Mouse (Mus musculus) left cerebral cortex, adult 11 months (tissue): ENCODE data around the gene Ube2m.
"Not testable (repeated sequence)": the region's sequence is repeated elsewhere in the genome, so short reads cannot be mapped to it uniquely, and the experiment has no call there.

Experiments
- DNase-seq: peaks from one replicate; pipeline ENCODE4 v3.0.0; 2022; ENCODE audit warnings: low spot score

Gene Ube2m

GRCm38 (mm10) chr7:13037901-13038555 lies at the start of gene Ube2m:
Ube2m (minus strand) TSS chr7:13038275.
- DNase-seq, result peak; percentile 98

- no peak for DNase-seq
These were observed 34.2 kb upstream of the Ube2m start for GRCm38 (mm10) chr7:13072293-13072692.

GRCm38 (mm10) chr7:13063399-13063798 lies 25.3 kb upstream of the Ube2m start:
- DNase-seq, result not testable (repeated sequence)

DNA sequence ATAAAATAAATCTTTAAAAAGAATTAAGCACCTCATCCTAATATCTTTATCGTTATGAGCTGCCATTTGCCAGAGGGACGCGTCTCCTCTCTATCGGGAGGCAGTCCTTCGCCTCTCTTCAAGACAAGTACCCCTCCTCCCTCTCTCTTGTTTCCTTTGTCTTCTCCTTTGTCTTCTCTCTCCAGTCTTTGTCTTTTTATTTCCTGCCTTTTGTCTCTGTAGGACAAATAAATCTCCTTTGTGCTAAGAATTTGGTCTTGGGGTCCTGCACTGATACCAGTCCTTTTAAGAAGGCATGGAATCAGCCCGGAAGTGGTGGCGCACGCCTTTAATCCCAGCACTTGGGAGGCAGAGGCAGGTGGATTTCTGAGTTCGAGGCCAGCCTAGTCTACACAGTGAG lies 21.5 kb upstream of the Ube2m start:
- DNase-seq, result no peak

GRCm38 (mm10) chr7:13056913-13057700 lies 19.0 kb upstream of the Ube2m start:
- DNase-seq, result no peak

GRCm38 (mm10) chr7:13054287-13055010 lies 16.4 kb upstream of the Ube2m start, which contains the start of gene Mzf1:
Mzf1 (minus strand) TSS chr7:13054764.
- peak; percentile 92 for DNase-seq

DNA sequence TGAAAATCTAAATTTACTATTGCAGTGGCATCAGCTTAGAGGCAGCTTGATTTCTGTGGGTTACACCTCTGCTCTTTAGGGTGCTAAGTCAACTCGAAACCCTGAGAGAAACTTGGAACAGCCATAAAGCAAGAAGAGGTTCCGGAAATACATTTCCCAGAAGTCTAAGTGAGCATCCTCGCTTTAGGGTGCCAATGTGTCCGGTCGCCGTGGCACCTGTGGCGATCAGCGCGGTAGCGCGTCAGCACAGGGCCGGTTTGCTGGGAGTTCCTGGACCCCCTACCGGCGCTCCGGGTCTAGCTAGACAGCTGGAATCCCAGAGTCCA lies 15.8 kb upstream of the Ube2m start:
- DNase-seq, result no peak

- DNase-seq, result no peak
These were observed 15.4 kb upstream of the Ube2m start for GRCm38 (mm10) chr7:13053501-13053900.

DNA sequence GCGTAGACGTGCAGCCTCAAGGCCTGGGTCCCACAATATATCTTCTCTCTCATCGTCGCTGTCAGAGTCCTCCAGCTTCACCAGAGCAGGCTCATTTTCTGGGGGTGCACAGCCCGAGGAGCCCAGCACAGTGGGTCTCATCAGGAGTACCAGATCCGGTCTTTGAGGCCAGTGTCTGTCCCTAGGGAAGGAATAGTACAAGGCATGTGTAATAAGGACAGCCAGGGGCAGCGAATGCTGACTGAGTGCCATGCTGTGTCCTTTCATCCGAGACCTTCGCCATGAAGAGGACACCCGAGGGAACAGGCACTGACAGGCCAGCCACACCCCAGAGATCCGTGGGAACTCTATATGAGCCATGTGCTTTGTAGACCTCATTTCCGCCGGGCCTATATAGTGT lies 14.9 kb upstream of the Ube2m start:
- no peak for DNase-seq

DNA sequence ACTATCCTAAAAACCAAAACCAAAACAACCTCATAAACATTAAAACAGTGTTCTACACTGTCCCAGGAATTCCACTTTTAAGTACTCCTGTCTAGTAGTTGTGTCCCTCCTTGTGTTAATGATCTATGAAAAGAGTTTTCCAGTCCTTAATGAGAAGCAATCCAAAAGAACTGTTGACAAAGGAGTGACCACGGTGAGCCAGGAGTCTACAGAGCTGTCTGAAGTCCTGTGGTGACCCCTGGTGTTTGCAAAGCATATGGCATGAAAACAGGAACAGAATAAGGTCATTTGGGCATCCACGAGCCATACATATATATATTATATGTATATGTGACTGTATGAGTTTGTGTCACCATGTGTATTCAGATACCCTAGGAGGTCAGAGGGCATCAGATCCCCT lies 8.0 kb upstream of the Ube2m start:
- DNase-seq, result no peak

DNA sequence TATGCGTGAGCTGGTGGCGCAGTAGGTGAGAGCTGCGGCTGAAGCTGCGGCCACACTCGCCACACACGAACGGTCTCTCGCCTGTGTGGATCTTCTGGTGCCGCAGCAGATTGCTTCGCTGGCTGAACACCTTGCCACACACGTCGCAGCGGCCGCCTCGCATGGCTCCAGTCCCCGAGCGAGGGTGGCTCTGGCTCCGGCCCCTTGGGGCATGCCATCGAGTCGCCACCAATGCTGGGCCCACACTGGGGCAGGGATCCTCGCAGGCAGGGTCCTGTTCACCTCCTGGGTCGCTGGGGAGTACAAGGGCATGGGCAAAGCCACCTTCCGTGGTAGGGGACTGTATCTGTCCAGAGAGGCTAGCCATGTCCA lies 6.2 kb upstream of the Ube2m start:
- no peak for DNase-seq

DNA sequence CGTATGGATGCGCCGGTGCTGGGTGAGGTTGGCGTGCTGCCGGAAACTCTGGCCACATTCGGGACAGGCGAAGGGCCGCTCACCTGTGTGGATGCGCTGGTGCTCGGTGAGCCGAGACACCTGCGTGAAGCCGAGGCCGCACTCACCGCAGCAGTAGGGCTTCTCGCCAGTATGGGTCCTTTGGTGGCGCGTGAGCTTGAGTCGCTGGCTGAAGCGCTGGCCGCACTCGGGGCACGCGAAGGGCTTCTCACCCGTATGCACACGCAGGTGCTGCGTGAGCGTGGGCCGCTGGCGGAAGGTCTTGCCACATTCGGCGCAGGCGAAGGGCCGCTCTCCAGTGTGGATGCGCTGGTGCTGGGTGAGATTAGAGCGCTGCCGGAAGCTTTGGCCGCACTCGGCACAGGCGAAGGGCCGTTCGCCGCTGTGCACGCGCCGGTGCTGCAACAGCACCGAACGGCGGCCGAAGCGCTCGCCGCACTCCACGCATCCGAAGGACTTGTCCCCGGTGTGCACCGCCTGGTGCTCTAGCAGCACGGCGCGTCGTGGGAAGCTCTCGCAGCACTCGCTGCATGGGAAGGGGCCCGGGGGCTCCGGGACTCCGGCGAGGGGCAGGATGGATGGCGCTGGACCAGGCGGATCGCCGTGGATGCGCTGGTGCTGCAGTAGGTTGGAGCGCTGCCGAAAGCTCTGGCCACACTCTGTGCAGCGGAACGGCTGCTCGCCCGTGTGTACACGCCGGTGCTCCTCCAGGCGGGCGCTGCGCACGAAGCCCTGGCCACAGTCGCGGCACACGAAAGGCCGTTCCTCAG lies 5.6 kb upstream of the Ube2m start:
- no peak for DNase-seq

- DNase-seq, result no peak
These were observed 5.0 kb upstream of the Ube2m start for GRCm38 (mm10) chr7:13043120-13043444.

DNA sequence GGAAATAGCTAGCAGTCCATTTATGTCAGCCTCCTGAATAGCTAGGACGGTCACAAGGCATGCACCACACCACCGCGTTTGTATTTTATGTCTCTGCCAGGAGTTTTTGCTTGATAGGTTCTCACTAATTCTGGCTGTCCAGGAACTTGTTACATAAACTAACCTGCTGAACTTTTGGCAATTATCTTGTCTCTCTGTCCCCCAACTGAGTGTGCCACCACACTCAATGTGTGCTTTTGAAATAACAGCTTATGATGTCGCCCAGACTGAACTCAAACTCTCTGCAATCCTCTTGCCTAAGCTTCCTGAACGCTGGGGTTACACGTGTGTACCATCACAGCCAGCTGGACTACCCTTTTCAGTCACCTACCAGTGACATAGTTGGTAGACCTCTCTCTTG lies 4.4 kb upstream of the Ube2m start:
- no peak for DNase-seq

GRCm38 (mm10) chr7:13041256-13041655 lies 3.2 kb upstream of the Ube2m start:
- no peak for DNase-seq

DNA sequence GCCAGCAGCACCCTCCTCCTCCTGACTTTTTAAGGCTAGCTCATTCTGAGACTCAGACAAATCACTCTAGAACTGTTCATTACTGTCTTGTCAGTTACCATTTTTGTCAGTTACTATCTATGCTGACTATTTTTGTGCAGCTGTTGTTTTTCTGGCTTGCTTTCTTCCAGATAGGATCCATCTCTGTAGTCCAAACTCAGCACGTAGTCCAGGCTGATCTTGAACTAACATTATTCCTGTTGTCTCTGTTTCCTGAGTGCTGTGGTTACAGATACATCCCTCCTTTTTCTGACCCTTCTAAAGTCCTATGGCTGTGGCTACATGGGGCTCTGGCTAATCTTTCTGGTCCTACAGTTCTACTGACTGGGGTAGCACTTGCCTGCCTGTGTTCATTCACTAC lies 1.1 kb upstream of the Ube2m start:
- DNase-seq, result no peak

- no peak for DNase-seq
These were observed 620 bp upstream of the Ube2m start for GRCm38 (mm10) chr7:13038621-13039169.

GRCm38 (mm10) chr7:13037366-13037765 lies 709 bp downstream of the Ube2m start:
- DNase-seq, result no peak

DNA sequence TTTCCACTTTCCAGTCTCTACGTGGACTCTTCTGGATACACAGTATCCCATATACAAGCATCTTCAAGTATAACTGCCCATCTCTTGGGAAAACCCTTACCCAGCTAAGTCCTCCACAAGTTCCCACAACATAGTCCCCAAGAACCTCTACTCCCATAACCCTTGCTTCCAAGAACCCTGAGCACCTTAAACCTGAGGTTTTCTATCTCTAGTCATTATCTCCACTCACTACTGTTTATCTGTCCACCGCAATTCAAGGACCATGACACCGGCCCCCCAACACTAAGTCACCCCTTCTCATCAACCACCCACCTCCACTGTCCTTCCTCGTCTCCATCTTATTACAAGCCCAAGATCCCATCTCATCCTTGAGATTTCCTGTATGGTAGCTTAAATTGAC lies 1.3 kb downstream of the Ube2m start:
- DNase-seq, result no peak

DNA sequence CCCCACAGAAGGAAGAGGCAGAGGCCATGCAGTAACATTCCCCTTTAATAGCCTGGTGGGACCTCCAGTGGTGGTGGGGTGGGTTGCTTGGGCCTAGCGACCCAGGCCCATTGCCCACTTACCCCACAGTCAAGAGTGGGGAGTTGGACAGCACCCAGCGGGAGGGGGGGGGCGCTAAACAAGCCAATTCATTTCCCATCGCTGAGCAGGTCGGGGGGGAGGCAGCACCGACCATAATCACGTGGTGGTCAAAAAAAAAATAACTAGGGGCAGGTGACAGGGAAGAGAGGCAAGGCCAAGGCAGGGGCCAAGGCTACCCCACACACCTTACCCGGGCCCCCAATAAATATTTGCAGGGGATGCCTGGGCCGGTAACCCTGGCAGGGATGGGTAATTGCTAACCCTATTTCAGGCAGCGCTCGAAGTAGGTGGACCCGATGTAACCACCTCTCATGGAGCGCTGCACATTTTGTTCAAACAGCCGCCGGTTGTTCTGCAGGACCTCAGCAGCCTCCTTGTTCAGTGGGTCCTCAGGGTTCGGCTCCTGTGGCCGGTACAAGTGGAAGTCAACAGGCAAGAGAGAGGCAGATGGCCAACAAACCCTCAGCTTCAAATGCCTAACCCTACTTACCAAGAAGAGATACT lies 2.7 kb downstream of the Ube2m start:
- DNase-seq, result no peak

DNA sequence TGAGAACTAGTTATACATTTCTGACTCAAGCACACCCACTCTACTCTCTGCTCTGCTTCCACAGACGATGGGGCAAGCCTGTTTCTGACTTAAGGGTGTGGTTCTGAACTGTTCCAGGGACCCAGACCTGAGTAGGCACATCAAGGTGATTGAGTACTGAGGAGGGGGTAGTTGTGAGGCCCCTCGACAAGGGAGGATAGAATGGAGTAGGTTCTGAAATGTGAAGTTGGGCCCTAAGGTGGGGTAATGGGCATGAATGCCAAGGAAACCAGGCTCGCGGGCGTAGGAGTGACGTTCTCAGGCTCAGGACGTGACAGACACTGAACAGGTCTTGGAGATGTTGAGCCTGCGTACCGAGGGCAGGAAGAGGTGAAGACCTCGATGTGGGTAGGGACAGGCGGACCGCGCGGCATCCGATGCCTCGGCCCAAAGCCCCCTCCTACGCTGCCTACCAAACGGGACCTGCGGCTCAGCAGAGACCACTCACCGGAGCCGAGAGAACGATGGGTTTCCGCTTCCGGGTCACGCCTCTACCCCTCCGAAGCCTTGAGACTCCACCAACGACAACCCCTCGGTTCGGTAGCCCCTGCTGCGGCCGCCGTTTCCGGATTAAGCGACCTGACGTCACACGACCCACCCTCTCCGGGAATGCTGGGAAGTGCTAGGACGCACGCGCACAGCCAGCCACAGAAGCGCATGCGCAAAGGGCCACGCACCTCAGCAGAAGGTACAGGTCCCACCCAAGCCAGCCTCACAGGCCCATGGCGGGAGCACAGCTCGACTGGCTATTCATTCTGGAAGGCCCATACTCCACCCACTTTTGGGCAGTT lies 3.7 kb downstream of the Ube2m start, which contains the start of gene Chmp2a:
TSS of gene Chmp2a (minus strand) at position 660 of the 830 bp plus-strand sequence.
- peak; percentile 94 for DNase-seq
